ENCODE assay signal across 30 mouse cellular contexts in the genomic region with DNA sequence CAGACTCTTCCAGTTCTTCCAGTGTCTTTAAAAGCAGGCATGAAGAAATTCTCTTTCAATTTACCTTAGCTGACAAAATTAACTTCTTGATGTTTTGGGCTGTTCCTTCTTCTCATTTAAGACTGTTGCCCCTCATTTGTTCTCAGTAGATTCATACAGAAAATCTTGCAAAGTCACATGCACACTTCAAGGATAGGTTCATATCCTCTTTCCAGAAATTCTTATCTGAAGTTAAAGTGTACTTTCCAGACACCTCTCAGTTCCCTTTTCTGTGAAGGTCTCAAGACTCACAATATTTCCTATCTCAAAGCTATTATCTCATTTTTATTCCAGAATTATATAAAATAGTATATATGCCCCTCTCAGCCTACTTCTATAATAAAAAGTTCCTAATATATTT.
"Had no signal": no experiment of that assay in that cellular context is flagged by ENCODE, and none has a peak within 500 bp of the region (broad histone marks: within the 10 kb centered on the region; RNA-seq: fewer than 3 reads in every experiment).

No protein-coding gene starts in this region.

- H3K27ac ChIP-seq: limb, embryonic 10.5 days; limb, embryonic 12.5 days; limb, embryonic 13.5 days; limb, embryonic 15.5 days; liver, embryonic 12.5 days; liver, embryonic 13.5 days; liver, embryonic 14.5 days; liver, embryonic 15.5 days; lung, embryonic 15.5 days; macrophage; midbrain, embryonic 10.5 days; midbrain, embryonic 12.5 days; midbrain, embryonic 13.5 days; midbrain, embryonic 15.5 days; neural tube, embryonic 12.5 days had no signal

- H3K36me3 ChIP-seq: limb, embryonic 10.5 days; limb, embryonic 12.5 days; limb, embryonic 13.5 days; limb, embryonic 15.5 days; liver, embryonic 12.5 days; liver, embryonic 13.5 days; liver, embryonic 15.5 days; lung, embryonic 15.5 days; midbrain, embryonic 10.5 days; midbrain, embryonic 12.5 days; midbrain, embryonic 13.5 days; midbrain, embryonic 15.5 days; neural tube, embryonic 12.5 days had no signal

- H3K27me3 ChIP-seq: limb, embryonic 12.5 days; limb, embryonic 13.5 days; limb, embryonic 15.5 days; liver, embryonic 12.5 days; liver, embryonic 13.5 days; liver, embryonic 15.5 days; lung, embryonic 15.5 days; megakaryocyte, embryonic 14.5 days; midbrain, embryonic 12.5 days; midbrain, embryonic 13.5 days; midbrain, embryonic 15.5 days; neural tube, embryonic 12.5 days had no signal

- H3K9ac ChIP-seq: limb, embryonic 12.5 days; limb, embryonic 13.5 days; limb, embryonic 15.5 days; liver, embryonic 12.5 days; liver, embryonic 13.5 days; liver, embryonic 14.5 days; liver, embryonic 15.5 days; liver, postnatal 0 days; lung, embryonic 14.5 days; lung, embryonic 15.5 days; midbrain, embryonic 12.5 days; midbrain, embryonic 13.5 days; midbrain, embryonic 15.5 days; neural tube, embryonic 12.5 days had no signal

- H3K4me3 ChIP-seq: limb, embryonic 10.5 days; limb, embryonic 12.5 days; limb, embryonic 13.5 days; limb, embryonic 15.5 days; liver, embryonic 12.5 days; liver, embryonic 13.5 days; liver, embryonic 15.5 days; lung, embryonic 15.5 days; megakaryocyte, embryonic 14.5 days; midbrain, embryonic 10.5 days; midbrain, embryonic 12.5 days; midbrain, embryonic 13.5 days; midbrain, embryonic 15.5 days; myocyte; neural tube, embryonic 12.5 days had no signal

- DNase-seq: left cerebral cortex, postnatal 4 days; liver; liver, embryonic 13.5 days; liver, postnatal 0 days; lung, adult 18-20 months; lung, adult 2 months; lung, postnatal 10 days; lung, postnatal 14 days; lung, postnatal 36 days; lung, postnatal 4 days; midbrain, embryonic 14.5 days had no signal

- H3K9me3 ChIP-seq: limb, embryonic 10.5 days; limb, embryonic 12.5 days; limb, embryonic 13.5 days; limb, embryonic 15.5 days; liver, embryonic 12.5 days; liver, embryonic 13.5 days; liver, embryonic 15.5 days; lung, embryonic 15.5 days; megakaryocyte, embryonic 14.5 days; midbrain, embryonic 10.5 days; midbrain, embryonic 12.5 days; midbrain, embryonic 13.5 days; midbrain, embryonic 15.5 days; neural tube, embryonic 12.5 days had no signal

- H3K4me2 ChIP-seq: limb, embryonic 12.5 days; limb, embryonic 13.5 days; limb, embryonic 15.5 days; liver, embryonic 11.5 days; liver, embryonic 12.5 days; liver, embryonic 13.5 days; liver, embryonic 15.5 days; lung, embryonic 14.5 days; lung, embryonic 15.5 days; midbrain, embryonic 11.5 days; midbrain, embryonic 12.5 days; midbrain, embryonic 13.5 days; midbrain, embryonic 15.5 days; neural tube, embryonic 12.5 days had no signal

- H3K4me1 ChIP-seq: limb, embryonic 10.5 days; limb, embryonic 12.5 days; limb, embryonic 13.5 days; limb, embryonic 15.5 days; liver, embryonic 12.5 days; liver, embryonic 13.5 days; liver, embryonic 15.5 days; lung, embryonic 15.5 days; megakaryocyte, embryonic 14.5 days; midbrain, embryonic 10.5 days; midbrain, embryonic 12.5 days; midbrain, embryonic 13.5 days; midbrain, embryonic 15.5 days; neural tube, embryonic 12.5 days had no signal
